Mouse (Mus musculus) neural tube, embryonic 12.5 days (tissue): ENCODE results near the gene Rbm47. TPM values are rescaled to one million over a fixed set of nuclear protein-coding genes. Genes with fewer than 3 reads are reported as not detected.

Source experiments
- ATAC-seq: fragments of 200-750 bp; cut with Nextera tagmentation; 2 replicates; pipeline ENCODE4 v1.8.0; 2017; ENCODE audit warnings: low read depth, mild to moderate bottlenecking, moderate TSS enrichment, moderate library complexity; ENCODE audit not compliant: low FRiP score
- H3K27ac ChIP-seq: fragments of 300-500 bp; sonication (generic); 2 replicates; pipeline ENCODE4 v1.5.1; 2016
- H3K27me3 ChIP-seq: fragments of 300-500 bp; sonication (generic); replicated peaks from 2 replicates; pipeline ENCODE4 v1.6.1; 2016; ENCODE audit warnings: mild to moderate bottlenecking
- H3K36me3 ChIP-seq: fragments of 300-500 bp; sonication (generic); 2 replicates; pipeline ENCODE4 v1.6.1; 2016; ENCODE audit warnings: mild to moderate bottlenecking
- H3K4me1 ChIP-seq: fragments of 300-500 bp; sonication (generic); 2 replicates; pipeline ENCODE4 v1.6.1; 2016
- H3K4me2 ChIP-seq: fragments of 300-500 bp; sonication (generic); replicated peaks from 2 replicates; pipeline ENCODE4 v1.6.1; 2016; ENCODE audit warnings: mild to moderate bottlenecking
- H3K4me3 ChIP-seq: fragments of 300-500 bp; sonication (generic); 2 replicates; pipeline ENCODE4 v1.5.1; 2016
- H3K9ac ChIP-seq: fragments of 300-500 bp; sonication (generic); 2 replicates; pipeline ENCODE4 v1.6.1; 2016; ENCODE audit warnings: mild to moderate bottlenecking
- H3K9me3 ChIP-seq: fragments of 300-500 bp; sonication (generic); 2 replicates; pipeline ENCODE4 v1.6.1; 2016; ENCODE audit warnings: mild to moderate bottlenecking
- WGBS: fragments of 180-500 bp; shearing (Covaris S2); methylation state at CpG from one replicate; pipeline ENCODE4 v1.1.7; 2016; 5-methylcytosine and 5-hydroxymethylcytosine counted together
- polyA plus RNA-seq: library from polyadenylated mRNA; unstranded; fragments of >200 nt; fragmentation: Nextera tagmentation; extraction: Ambion mirVana; gene quantifications from 2 replicates; pipeline ENCODE4 v1.2.1, GENCODE M21; 2016

Rbm47 gene
- 1.3 and 1.4 TPM in 2 replicates for polyA plus RNA-seq

- H3K4me3 ChIP-seq = no peak within 1 kb of the TSS
- no peak within 1 kb of the TSS for H3K27ac ChIP-seq
- no peaks in the 10 kb centered on the region for H3K36me3 ChIP-seq
These were observed at the start of gene Rbm47 for GRCm38 (mm10) chr5:66173018-66173417. Rbm47 (minus strand) TSS chr5:66173118.

DNA sequence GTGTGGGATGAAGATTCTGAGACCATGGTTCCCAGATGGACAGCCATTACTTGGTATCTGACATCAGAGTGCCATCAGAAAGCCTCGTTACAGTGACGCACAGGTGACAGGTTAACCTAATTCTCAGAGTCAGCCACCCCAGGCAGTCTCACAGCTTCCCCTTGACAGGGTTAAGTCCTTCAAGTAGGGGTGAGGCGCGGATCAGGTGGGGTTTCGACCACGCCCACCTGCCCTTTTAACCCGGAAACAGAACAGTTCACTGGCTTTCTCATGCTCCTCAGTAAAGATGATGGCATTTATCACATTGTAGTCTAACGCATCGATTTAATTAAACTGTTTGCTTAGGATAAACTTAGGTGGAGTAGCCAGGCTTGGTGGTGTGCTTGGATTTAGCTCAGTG, 47.7 kb upstream of the Rbm47 start:
- WGBS = 87% methylated on average over 9 of the region's 9 CpGs
- Histone ChIP-seq H3K9me3 (no peaks in the 10 kb centered on the region), H3K36me3 (no peaks in the 10 kb centered on the region), H3K4me1 (no peaks in the 10 kb centered on the region), H3K4me3 (no peak overlapping the region), H3K27me3 (no peaks in the 10 kb centered on the region), H3K9ac (no peak overlapping the region), H3K27ac (no peak overlapping the region), H3K4me2 (no peak overlapping the region)
- no peak for ATAC-seq

More at GRCm38 (mm10) chr5:66173018-66173417, at the start of gene Rbm47:
- no peaks in the 10 kb centered on the region for H3K27me3 ChIP-seq
- no peak for ATAC-seq
- no peak within 1 kb of the TSS for H3K9ac ChIP-seq
- 83% methylated on average over 2 of the region's 2 CpGs for WGBS
- H3K4me1 ChIP-seq = no peaks in the 10 kb centered on the region
- no peaks in the 10 kb centered on the region for H3K9me3 ChIP-seq
- H3K4me2 ChIP-seq = no peak within 1 kb of the TSS

DNA sequence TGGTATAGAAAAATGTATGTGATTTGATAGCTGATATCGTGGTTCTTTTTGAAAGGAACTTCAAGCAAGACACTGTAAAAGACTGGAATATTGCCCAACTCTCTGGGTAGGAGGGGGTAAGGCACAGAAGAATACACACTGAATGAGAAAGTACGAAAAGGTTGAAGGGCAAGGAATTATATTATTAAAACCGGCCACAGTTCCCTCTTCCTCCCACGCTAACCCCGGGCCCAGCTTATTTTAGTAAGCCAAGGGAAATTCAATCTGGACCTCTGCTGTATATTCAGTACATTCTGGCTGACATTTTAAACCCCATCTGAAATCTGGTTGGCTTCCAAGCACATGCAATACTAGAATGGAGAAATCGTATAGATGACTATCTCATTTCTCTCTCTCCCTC, 46.8 kb upstream of the Rbm47 start:
- no peak overlapping the region for H3K27ac ChIP-seq
- no peaks in the 10 kb centered on the region for H3K36me3 ChIP-seq
- ATAC-seq = no peak
- no peaks in the 10 kb centered on the region for H3K27me3 ChIP-seq
- H3K9me3 ChIP-seq = no peaks in the 10 kb centered on the region
- H3K4me3 ChIP-seq = no peak overlapping the region
- no peak overlapping the region for H3K9ac ChIP-seq
- H3K4me1 ChIP-seq = no peaks in the 10 kb centered on the region
- no peak overlapping the region for H3K4me2 ChIP-seq
- WGBS = 80% methylated on average over 6 of the region's 6 CpGs

DNA sequence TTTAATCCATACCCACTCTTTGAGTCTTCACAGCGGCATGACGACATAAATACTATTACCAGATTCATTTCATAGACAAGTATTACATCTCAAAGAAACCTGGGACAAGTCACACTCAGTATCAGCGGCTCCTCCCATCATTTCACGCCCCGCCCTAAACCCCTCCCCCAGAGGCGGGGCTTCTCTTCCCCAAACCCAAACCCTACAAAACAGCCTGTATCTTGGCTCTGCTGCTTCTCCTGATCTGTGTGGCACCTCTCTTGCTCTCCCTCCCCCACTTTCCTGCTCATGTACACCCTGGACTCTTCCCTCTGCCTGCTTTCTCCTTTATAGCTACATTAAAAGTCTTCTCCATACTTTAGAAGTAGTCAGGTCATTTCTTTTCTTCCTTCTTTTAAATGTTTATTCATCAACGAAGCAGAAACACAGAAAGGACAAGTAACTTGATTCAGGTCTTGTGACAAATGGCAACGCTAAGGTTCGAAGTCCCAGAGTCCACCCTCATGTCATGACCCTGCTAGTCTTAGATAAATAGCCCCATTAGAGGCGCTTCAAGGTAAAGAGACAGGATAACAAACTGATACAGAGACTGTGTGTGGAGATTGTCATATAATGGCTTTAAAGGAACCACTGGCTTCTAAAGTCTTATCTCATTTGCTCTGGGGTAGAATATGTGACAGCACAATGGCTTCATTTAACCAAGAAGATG, 42.8 kb upstream of the Rbm47 start:
- H3K4me1 ChIP-seq = no peaks in the 10 kb centered on the region
- no peak overlapping the region for H3K9ac ChIP-seq
- H3K27ac ChIP-seq = no peak overlapping the region
- no peak overlapping the region for H3K4me2 ChIP-seq
- no peaks in the 10 kb centered on the region for H3K9me3 ChIP-seq
- H3K36me3 ChIP-seq = no peaks in the 10 kb centered on the region
- WGBS = 60% methylated on average over 10 of the region's 10 CpGs
- ATAC-seq = no peak
- no peak overlapping the region for H3K4me3 ChIP-seq
- H3K27me3 ChIP-seq = no peaks in the 10 kb centered on the region

- no peaks in the 10 kb centered on the region for H3K27me3 ChIP-seq
- 52% methylated on average over 7 of the region's 7 CpGs for WGBS
- no peak overlapping the region for H3K9ac ChIP-seq
- no peaks in the 10 kb centered on the region for H3K9me3 ChIP-seq
- no peaks in the 10 kb centered on the region for H3K36me3 ChIP-seq
- no peak overlapping the region for H3K27ac ChIP-seq
- no peak overlapping the region for H3K4me3 ChIP-seq
- H3K4me2 ChIP-seq = no peak overlapping the region
- H3K4me1 ChIP-seq = no peaks in the 10 kb centered on the region
- no peak for ATAC-seq
These were observed 41.5 kb upstream of the Rbm47 start for GRCm38 (mm10) chr5:66214395-66214935.

- 86% methylated on average over 5 of the region's 5 CpGs for WGBS
- no peak for ATAC-seq
- no peaks in the 10 kb centered on the region for H3K9me3 ChIP-seq
- no peak overlapping the region for H3K4me2 ChIP-seq
- no peaks in the 10 kb centered on the region for H3K4me1 ChIP-seq
- H3K9ac ChIP-seq = no peak overlapping the region
- no peak overlapping the region for H3K4me3 ChIP-seq
- H3K36me3 ChIP-seq = no peaks in the 10 kb centered on the region
- H3K27ac ChIP-seq = no peak overlapping the region
- no peaks in the 10 kb centered on the region for H3K27me3 ChIP-seq
These were observed 36.7 kb upstream of the Rbm47 start for GRCm38 (mm10) chr5:66209532-66210176.

DNA sequence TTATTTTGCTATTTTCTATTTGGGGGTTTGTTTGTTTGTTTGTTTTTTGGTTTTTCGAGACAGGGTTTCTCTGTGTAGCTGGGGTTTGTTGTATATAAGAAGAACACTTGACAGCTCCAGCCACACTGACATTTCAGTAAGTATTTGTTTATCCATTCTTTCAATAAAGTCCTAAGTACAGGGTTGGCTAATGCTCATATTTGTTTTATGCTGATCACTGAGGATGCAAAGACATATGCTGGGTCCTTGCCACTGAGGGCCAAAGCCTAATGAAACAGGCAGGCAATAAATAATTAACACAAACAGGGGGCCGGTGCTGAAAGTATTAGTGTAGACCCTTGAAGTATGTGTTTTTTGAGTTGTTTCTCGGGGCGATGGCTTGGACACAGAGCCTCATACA, 32.0 kb upstream of the Rbm47 start:
- 80% methylated on average over 4 of the region's 4 CpGs for WGBS
- Histone ChIP-seq H3K9me3 (no peaks in the 10 kb centered on the region), H3K27me3 (no peaks in the 10 kb centered on the region), H3K4me1 (no peaks in the 10 kb centered on the region), H3K4me3 (no peak overlapping the region), H3K36me3 (no peaks in the 10 kb centered on the region), H3K9ac (no peak overlapping the region), H3K27ac (no peak overlapping the region), H3K4me2 (no peak overlapping the region)
- ATAC-seq = no peak

GRCm38 (mm10) chr5:66203424-66203823, 30.5 kb upstream of the Rbm47 start:
- no peak for ATAC-seq
- no peaks in the 10 kb centered on the region for H3K9me3 ChIP-seq

DNA sequence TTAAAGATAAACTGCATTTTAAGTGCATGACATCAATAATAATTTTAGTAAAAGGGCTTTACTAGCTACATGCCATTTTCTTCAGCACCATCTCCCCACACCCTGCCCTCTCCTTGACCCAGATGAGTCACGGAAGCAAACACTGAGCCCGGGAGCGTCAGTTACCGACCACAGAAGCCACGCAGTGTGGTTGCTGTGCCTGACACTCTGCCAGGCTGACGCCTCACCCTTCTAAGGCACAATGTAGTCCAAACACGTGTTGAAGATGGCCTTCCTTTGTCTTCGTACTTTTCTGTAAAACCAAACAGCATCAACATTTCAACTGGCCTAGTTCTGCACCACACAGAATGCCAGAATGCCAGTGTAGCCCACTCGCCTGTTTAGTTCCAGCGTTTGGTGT, 27.1 kb upstream of the Rbm47 start:
- no peak overlapping the region for H3K9ac ChIP-seq
- no peak overlapping the region for H3K4me3 ChIP-seq
- no peaks in the 10 kb centered on the region for H3K9me3 ChIP-seq
- 77% methylated on average over 10 of the region's 10 CpGs for WGBS
- no peaks in the 10 kb centered on the region for H3K27me3 ChIP-seq
- no peak for ATAC-seq
- no peaks in the 10 kb centered on the region for H3K36me3 ChIP-seq
- H3K4me1 ChIP-seq = no peaks in the 10 kb centered on the region
- H3K4me2 ChIP-seq = no peak overlapping the region
- no peak overlapping the region for H3K27ac ChIP-seq

More at GRCm38 (mm10) chr5:66203424-66203823, 30.5 kb upstream of the Rbm47 start:
- no peak overlapping the region for H3K4me2 ChIP-seq
- H3K9ac ChIP-seq = no peak overlapping the region
- H3K36me3 ChIP-seq = no peaks in the 10 kb centered on the region
- H3K4me1 ChIP-seq = no peaks in the 10 kb centered on the region
- no peak overlapping the region for H3K4me3 ChIP-seq
- WGBS = 74% methylated on average over 1 of the region's 1 CpGs
- no peak overlapping the region for H3K27ac ChIP-seq
- H3K27me3 ChIP-seq = no peaks in the 10 kb centered on the region

DNA sequence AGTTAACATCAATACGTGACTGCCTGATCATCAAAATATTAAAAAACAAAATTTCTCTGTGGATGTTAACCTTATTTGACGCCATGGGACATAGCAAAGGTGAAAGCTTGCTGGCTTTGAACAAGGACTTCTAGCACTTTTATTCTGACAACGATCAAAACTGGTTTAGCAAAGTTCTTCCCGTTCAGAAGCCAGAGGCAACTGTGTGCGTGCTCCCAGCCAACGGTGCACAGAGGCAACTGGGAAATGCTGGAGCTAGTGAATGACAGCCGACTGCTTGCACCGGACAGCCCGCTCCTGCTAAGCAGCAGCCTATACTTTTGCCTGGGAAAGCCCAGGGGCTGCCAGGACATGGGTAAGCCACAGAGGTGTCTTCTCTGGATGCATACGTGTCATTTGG, 22.4 kb upstream of the Rbm47 start:
- Histone ChIP-seq H3K4me1 (no peaks in the 10 kb centered on the region), H3K4me3 (no peak overlapping the region), H3K9me3 (no peaks in the 10 kb centered on the region), H3K4me2 (no peak overlapping the region), H3K9ac (no peak overlapping the region), H3K36me3 (no peaks in the 10 kb centered on the region), H3K27ac (no peak overlapping the region), H3K27me3 (no peaks in the 10 kb centered on the region)
- WGBS = 90% methylated on average over 10 of the region's 10 CpGs
- no peak for ATAC-seq

DNA sequence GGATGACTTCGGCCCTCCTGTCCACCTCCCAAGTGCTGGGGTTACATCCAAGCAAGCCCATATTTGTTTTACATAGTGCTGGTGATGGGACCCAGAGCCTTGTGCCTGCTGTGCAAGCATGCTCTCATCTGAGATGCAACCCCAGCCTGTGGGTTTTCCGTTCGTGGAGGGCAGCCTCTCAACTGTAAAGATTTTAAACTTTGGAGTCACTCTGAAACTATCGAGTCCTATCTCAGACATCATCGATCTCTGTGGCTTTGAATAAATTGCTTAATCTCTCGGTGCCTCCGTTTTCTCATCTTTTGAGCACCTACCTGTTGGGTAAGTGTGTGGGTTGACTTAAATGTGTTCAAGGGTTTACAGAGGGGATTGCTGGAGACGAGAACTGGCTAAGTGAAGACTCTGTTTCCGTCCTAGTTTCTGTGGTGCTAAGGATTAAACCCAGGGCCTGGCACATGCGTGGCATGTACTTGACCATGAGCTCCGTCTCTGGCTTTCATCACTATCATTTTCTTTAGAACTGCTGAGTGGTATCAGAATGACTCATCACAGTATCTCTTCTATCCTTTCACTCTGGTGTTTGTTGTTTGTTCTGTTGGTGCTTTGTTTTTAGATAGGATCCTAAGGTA, 20.4 kb upstream of the Rbm47 start:
- H3K27me3 ChIP-seq = no peaks in the 10 kb centered on the region
- no peak overlapping the region for H3K4me3 ChIP-seq
- WGBS = 91% methylated on average over 11 of the region's 11 CpGs
- H3K36me3 ChIP-seq = no peaks in the 10 kb centered on the region
- no peak for ATAC-seq
- H3K27ac ChIP-seq = no peak overlapping the region
- H3K9ac ChIP-seq = no peak overlapping the region
- H3K4me2 ChIP-seq = no peak overlapping the region
- no peaks in the 10 kb centered on the region for H3K9me3 ChIP-seq
- no peaks in the 10 kb centered on the region for H3K4me1 ChIP-seq

DNA sequence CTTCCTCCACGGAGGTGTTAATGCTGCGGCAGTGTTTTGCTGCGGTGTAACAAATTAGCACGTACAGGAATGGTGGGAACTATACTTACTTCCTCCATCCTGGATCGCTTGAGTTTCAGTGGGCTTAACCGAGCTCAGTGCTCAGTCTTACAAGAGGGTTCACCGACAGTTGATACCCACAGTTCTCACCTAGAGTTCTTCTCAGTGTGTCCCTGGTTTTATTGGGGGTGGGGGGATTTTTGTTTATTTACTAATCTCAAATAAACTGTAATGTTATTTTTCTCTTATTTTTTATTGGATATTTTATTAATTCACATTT, 18.2 kb upstream of the Rbm47 start:
- H3K9me3 ChIP-seq = no peaks in the 10 kb centered on the region
- H3K4me1 ChIP-seq = no peaks in the 10 kb centered on the region
- 90% methylated on average over 7 of the region's 7 CpGs for WGBS
- H3K4me2 ChIP-seq = no peak overlapping the region
- ATAC-seq = no peak
- H3K27ac ChIP-seq = no peak overlapping the region
- no peaks in the 10 kb centered on the region for H3K27me3 ChIP-seq
- no peak overlapping the region for H3K4me3 ChIP-seq
- H3K9ac ChIP-seq = no peak overlapping the region
- H3K36me3 ChIP-seq = no peaks in the 10 kb centered on the region
